Mouse (Mus musculus): ENCODE measurements around the gene Kcna4. TPM values are rescaled to one million over a fixed set of nuclear protein-coding genes. Genes with fewer than 3 reads are reported as not detected.

Gene Kcna4
- under 1 TPM; 0.76 to 0.82 TPM for total RNA-seq (2021)
- long read RNA-seq, experiment 1, partial matches to known transcripts: 0 of 1 reads
- long read RNA-seq, experiment 1, other reads (novel, unspliced or antisense): 1 of 1 reads
- long read RNA-seq, experiment 2: 0 reads

DNA sequence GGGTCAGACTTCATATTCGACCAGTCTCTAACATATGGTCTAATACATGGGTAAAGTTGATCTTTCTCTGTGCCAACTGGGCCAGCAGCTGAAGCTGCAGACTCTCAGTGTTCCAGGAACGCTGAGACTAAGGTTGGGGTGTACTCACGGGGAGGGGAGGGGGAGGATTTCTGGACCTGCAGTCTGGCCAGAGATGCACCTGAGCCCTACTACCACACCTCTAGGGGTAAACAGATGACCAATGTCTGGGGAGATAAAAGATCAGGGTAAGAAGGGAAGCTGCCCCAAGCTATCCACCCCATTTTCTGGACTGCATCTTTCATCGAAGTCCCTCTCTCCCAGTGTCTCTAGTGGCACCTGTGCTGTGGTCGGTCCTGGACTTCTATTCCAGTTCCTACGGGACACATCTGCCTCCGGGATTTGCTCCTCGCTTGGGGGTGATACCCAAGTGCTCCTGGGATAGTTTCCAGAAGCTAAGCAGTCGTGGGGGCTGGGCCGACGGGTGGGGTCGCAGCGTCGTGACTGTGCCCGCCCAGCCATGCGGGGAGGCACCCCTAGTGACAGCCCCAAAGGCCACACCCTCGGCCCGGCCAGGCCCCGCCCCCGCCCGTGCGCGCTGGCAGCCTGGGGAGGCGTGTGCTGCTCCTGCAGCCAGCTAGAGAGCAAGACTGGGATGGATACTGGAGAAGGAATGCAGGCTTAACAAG is at the start of gene Kcna4:
Gene Kcna4 (plus strand): TSS at position 650 of the 707 bp plus-strand sequence.
- DNase-seq (ENCODE audit: low spot score in 2 of 2): peak in 1 of 2 experiments; percentile 5

DNA sequence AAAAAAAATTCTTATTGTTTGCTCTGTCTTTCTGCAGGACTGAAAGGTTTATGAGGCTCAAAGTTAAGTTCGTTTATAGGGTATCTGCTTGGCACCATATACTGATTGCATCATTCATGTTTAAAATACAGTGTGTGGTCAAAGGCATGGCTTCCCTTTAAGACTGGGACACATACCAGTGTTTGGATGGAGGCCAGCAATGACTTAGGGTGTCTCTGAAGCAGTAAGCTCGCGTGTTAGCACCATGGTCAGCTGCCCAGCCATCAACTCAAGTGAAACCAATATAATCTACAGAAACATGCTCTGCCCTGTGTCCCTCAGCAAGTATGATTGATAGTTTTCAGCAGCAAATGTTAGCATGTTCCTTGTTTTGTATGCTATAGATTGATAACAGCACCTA is 32.3 kb upstream of the Kcna4 start:
- DNase-seq (ENCODE audit: low spot score in 2 of 2): no peak

DNA sequence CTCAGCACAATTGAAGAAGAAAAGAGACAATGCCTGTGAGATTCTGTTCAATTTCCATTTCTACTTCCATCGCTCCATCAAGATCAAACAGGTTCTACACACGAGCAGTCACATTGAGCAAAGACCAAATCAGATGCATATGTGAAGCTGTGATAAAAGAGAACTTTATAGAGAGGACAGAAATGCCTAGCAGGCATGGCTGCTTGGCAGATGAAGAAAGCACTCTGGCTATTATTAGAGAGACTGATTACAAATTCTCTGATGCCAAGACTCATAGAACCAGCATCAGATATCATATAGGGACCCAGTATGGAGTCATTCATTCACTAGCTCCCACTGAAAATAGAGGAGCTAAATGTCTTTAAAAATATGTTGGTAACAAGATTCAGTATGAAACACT is 24.2 kb upstream of the Kcna4 start:
- DNase-seq (ENCODE audit: low spot score in 2 of 2): no peak

DNA sequence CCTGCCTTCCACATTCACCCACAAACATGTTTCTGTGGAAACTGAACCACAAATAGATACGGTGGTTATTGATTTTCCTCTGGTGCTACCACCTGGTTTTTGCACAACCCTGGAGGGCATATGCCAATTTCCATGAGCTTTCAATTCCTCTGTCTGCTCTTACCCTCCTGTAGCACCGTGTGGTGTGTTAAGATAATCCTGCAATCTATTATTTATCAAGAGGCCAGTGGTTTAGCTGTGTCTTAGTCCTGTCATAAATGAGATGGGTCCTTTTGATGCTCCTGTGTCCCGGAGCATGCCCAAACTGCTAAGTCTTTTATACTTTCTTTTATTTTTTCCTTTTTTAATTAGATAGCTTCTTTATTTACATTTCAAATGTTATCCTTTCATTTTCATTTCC is 20.4 kb upstream of the Kcna4 start:
- DNase-seq (ENCODE audit: low spot score in 2 of 2): no peak

DNA sequence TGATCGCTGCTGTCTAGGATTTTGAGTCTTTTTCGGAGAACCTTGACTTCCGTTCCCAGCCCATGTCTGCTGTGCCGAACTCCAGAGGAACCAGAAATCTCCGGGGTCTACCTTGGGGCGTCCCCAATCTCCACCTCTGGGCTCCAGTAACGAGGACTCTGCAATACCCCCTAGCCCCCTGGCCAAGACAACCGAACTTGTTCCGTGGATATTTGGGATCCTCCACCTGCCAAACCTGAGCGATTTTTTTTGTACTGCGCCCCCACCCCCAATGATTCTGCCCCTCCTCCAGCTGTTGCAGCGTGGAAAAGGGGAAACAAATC is 219 bp downstream of the Kcna4 start:
- DNase-seq (ENCODE audit: low spot score in 2 of 2): no peak

- no peak for DNase-seq (ENCODE audit: low spot score in 2 of 2)
Observed at GRCm38 (mm10) chr2:107291142-107291541, 703 bp downstream of the Kcna4 start.

DNA sequence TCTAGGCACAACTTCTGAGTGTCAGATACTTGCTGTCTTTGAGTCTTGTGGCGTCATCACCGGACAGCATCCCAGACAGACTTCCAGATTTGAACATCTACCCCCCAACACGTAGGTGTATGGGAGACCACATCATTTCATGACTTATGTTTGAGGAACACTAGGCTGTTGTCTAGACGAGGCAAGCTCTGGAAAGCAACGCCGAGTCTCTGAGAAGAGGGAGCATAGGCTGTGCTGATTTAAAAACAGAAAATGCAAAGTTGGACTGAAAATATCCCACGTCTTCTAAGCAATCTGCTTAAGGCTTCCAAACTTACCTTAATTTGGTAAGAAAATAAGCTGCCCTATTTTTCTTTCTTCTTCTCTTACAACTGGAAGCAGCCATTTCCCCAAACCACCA is 4.1 kb downstream of the Kcna4 start:
- DNase-seq (ENCODE audit: low spot score in 2 of 2): no peak

DNA sequence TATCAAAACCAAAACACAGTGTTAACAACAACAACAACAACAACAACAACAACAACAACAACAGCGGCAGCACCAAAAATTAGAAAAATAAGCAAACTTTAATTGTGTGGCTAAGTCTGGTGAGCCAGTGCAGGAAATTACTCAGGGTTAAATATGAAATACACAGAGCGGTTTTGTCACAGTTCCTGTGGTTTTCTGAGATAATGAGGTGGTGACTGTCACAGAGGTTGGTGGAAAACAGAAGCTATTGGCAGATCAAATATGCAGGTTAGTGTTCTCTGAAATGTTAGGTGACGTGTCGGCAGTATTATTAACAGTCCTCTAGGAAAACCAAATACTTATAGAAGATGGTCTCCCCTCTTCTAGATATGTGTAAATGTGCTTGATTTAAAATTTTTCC is 11.4 kb downstream of the Kcna4 start:
- no peak for DNase-seq (ENCODE audit: low spot score in 2 of 2)

DNA sequence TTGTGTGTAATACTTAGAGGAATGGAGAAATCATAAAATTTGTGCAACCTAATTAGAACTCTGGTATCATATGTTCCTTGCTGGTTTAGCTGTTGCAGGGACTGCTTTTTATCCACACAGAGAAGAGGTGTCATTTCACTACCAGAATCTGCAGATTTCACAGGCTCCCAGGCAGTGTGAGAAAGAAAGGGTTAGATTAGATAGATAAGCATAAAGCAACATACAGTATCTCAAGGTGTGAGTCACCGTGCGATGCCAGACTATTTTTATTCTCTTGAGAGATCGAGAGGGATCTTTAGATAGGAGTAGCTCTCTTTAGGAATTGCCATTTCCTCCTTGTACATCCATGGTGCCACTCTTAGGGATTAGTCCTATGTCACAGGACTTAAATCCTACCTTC is 14.3 kb downstream of the Kcna4 start:
- no peak for DNase-seq (ENCODE audit: low spot score in 2 of 2)

DNA sequence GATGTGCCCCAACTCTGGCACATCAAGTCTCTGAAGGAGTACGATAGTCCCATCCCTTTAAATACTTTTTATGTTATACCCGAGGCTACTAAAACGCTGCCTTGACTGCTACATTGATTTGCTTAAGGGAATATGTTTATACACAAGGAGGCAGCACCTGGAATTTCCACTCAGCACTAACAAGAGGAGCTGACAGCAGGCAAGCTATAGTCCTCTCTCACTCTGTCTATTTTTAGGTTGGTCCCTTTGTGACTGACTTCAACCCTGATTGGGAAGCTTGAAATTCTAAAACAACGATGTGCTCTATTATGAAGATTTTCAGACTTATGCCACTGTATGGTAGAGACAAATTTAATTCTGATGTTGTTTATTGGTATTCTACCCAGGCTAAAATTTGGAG is 15.6 kb downstream of the Kcna4 start:
- DNase-seq (ENCODE audit: low spot score in 2 of 2): no peak

DNA sequence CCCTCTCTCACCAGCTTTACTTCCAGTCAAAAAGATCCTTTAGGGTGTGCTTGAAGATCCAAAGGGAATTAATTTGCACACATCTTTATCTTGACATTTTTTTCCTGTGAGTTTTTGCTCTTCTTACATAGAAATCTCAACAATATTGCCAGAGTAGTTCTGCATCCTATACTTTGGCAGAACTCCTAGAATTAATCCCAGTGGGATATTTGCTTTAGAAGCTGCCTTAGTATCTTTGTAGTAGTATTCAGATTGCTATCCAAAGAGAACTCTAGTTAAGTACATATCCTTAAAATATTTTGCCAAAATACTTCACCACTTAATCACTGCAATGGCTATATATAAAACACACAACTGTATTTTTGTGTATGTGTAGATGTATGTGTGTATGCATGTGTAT is 28.2 kb downstream of the Kcna4 start:
- DNase-seq (ENCODE audit: low spot score in 2 of 2): no peak

- DNase-seq (ENCODE audit: low spot score in 2 of 2): no peak
Observed at GRCm38 (mm10) chr2:107321596-107322226, 31.3 kb downstream of the Kcna4 start.

- DNase-seq (ENCODE audit: low spot score in 2 of 2): no peak
Observed at GRCm38 (mm10) chr2:107324090-107324489, 33.7 kb downstream of the Kcna4 start.

GRCm38 (mm10) chr2:107327276-107327675 is 36.8 kb downstream of the Kcna4 start:
- no peak for DNase-seq (ENCODE audit: low spot score in 2 of 2)

- DNase-seq (ENCODE audit: low spot score in 2 of 2): no peak
Observed at GRCm38 (mm10) chr2:107341291-107341690, 50.9 kb downstream of the Kcna4 start.

DNA sequence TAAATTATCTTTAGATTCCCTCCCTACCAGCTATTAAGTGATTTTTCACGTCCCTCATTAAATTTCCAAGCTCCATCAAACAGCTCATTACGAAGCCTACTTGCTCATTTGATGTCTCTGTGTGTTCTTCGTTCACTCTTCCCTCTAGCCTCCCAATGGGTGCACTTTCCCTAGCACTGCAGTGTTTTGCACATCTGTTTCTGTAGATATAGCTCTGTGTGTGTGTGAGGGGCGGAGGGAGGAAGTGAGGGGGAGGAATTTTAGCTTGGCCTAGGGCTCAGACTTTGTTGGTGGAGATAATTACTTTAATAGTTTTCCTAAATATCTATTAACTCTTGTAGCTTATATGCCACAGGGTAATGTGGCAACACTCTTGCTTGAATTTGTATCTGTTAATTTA is 54.4 kb downstream of the Kcna4 start:
- no peak for DNase-seq (ENCODE audit: low spot score in 2 of 2)

GRCm38 (mm10) chr2:107345299-107345698 is 54.9 kb downstream of the Kcna4 start:
- DNase-seq (ENCODE audit: low spot score in 2 of 2): no peak

Other genes starting within 250 kb of the Kcna4 start
- gene Fshb, start 231.0 kb upstream of the Kcna4 start, total RNA-seq (2021): not detected

All from adrenal gland, postnatal 4 days (tissue).